Mouse (Mus musculus) thymus, postnatal 36 days (tissue): Measurements from ENCODE around the gene Foxf1.

ENCODE experiments used
- DNase-seq, 2 experiments: peaks; one replicate each; pipeline ENCODE4 v3.0.0; 2022; ENCODE audit warnings: mixed read lengths in 2 of 2

Gene Foxf1

DNA sequence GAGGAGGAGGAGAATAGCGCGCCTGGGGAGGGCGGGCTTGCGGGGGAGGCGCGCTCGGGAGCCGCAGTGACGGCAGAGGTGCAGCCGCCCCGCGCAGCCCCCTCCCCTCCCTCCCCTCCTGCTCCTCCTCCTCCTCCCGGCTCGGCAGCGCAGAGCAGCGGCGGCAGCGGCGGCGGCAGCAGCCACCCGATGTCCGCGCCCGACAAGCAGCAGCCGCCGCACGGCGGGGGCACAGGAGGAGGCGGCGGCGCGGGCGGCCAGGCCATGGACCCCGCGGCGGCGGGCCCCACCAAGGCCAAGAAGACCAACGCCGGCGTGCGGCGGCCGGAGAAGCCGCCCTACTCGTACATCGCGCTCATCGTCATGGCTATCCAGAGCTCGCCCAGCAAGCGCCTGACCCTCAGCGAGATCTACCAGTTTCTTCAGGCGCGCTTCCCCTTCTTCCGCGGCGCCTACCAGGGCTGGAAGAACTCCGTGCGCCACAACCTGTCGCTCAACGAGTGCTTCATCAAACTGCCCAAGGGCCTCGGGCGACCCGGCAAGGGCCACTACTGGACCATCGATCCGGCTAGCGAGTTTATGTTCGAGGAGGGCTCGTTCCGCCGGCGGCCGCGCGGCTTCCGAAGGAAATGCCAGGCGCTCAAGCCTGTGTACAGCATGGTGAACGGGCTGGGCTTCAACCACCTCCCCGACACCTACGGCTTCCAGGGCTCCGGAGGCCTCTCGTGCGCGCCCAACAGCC is at the start of gene Foxf1:
Gene Foxf1 (plus strand): TSS at position 177 of the 742 bp plus-strand sequence.
- DNase-seq, result no peak

DNA sequence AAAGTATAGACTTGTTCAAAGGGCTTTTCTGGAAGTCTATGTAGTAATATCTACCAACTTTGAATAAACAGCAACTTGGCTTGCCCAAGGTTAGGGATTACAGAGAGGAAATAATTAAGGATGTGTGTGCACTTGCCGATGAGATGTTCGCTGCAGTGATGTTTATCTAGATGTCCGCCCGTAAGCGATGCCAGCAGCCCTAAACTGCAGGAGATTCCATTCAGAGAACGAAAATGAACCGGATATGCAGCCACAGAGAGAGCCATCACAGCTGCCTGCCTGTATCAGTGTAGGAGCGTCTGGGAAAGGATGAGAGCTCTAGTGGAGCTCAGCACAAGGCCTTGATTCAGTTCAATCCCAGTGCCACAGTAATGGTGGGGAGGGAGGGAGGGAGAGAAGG is 48.6 kb upstream of the Foxf1 start:
- DNase-seq, result no peak

DNA sequence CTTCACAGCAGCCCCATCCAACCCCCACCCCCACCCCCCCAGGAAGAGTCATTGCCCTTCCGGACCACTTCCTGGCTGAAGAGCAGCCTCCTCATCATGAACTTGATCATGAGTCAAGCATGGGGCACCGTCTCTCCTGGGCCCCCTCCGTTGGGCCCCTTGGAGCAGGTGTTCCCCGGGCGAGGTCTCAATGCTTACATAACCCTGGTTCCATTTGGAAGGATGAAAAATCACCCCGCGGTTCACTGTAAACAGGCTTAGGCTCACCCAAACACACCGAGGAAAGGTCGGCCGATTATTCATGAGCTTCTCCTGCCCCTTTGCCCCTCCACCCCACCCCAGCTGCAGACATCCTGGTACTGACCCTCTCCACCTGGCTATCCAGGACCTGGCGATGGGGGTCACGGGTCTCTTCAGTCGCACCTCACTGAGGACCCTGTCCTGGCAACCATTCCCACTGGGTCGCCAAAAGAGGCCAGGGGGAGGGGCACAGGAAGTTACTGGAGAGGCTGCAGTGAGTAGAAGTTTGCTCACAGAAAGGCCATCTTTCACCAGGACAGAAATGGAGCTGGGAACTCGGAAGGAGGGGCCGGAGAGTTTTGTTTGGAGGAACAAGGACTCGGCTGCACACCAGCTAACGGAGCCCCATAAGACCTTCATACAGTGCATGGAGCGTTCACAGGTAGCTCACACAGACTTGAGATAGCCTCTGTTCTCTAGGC is 40.3 kb upstream of the Foxf1 start:
- no peak for DNase-seq

DNA sequence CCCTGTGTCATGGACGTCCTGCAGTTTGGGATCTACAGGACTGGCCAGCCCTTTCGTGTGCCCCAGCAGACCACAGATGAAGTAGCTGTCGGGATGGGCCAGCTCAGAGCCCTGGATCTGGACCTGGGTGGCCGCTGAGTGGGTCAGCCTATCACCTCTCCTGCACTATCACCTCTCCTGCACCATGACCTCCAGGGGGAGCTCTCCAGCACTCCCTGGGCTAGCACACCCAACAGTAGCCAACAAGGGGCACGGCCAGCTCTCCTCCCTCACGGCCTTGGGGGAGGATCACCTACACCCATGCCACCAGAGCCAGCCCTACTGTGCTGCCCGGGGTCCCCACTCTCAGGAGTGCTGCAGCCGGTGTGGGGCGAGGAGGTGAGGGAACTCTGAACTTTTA is 36.7 kb upstream of the Foxf1 start:
- DNase-seq, result peak; percentile 35 to 44

DNA sequence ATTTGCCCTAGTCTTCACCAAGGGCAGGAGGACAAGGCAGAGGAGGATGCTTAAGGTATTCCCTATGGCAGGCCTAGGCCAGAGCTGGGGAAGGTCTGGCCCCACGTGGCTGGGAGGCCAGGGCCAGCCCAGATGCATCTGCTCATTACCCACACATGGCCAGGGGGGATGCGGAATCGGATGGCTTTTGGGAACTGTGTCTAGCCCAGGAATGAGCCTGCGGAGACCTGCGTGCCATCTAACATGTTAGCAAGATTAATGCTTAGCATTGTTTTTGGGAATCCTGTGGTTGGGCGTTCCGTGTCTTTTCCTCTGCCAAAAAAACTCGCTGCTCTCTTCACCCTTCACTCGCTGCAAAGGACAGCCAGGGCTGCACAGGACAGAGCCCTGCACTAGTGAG is 26.1 kb upstream of the Foxf1 start:
- no peak for DNase-seq

DNA sequence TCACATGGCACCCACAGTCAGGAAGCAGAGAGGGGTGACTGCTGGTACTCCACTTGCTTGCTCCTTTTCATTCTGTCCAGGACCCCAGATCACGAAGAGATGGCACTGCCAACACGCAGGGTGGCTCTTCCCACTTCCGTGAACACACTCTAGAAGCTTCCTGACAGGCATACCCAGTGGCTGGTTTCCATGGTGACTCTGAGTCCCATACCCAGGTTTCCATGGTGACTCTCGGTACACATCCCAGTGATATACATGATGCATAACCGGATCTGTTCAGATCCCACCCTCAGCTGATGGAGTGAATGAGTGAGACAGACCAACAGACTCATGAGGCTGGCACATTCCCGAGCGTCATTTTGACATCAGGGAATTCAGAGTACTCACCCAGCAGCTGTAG is 25.1 kb upstream of the Foxf1 start:
- no peak for DNase-seq

DNA sequence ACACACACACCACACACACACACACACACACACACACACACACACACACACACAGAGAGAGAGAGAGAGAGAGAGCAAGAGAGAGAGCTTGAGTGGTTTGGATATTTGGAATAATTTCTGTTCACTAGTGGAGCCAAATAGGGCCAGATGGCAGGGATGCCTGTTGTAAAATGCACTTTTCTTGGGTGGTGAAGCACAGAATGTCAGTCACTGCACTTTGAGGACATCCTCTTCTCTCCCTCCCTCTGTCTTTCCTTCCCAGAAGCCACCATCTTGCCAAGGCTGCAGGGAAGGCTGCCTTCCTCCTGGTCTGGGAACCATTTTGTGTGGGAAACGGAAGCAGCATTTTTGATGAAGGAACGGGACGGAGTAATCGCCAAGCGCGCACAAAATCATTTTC is 21.7 kb upstream of the Foxf1 start:
- no peak for DNase-seq

DNA sequence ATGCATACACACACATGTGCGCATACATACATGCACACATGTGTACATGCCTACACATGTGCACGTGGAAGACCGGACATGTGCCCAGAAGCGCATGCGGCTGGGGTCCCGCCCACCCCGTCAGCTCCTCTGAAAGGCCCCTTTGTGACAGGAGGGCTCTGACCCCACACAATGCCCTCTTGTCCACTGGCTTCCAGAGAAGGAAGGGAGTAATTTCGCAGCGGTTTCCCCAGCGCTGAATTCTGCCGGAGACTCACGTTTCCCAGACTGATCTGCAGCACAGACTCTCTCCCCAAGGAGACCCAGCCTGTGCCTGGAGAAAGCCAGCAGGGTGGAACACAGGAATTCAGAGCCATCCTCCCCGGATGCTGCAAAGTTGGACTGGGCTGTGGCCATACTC is 20.5 kb upstream of the Foxf1 start:
- DNase-seq, result no peak

DNA sequence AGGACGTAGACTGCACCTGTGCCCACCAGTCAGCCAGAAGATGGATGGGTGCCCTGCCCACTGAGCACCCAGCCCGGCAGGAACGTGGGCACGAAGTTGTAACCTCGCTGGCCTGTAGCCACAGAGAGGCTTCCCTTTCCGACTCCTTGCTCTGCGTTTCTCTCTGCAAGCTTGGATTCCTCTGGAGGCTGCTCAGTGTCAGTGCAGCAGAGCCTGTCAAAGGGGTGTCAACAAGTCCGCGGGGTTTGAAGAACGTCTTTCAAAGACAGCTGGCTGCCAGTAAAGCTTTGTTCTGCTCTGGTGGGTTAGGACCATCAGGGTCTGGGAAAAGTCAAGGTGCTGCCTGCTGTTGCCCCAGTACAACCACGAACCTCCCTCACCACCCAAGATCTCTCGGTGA is 12.7 kb upstream of the Foxf1 start:
- DNase-seq, result no peak

DNA sequence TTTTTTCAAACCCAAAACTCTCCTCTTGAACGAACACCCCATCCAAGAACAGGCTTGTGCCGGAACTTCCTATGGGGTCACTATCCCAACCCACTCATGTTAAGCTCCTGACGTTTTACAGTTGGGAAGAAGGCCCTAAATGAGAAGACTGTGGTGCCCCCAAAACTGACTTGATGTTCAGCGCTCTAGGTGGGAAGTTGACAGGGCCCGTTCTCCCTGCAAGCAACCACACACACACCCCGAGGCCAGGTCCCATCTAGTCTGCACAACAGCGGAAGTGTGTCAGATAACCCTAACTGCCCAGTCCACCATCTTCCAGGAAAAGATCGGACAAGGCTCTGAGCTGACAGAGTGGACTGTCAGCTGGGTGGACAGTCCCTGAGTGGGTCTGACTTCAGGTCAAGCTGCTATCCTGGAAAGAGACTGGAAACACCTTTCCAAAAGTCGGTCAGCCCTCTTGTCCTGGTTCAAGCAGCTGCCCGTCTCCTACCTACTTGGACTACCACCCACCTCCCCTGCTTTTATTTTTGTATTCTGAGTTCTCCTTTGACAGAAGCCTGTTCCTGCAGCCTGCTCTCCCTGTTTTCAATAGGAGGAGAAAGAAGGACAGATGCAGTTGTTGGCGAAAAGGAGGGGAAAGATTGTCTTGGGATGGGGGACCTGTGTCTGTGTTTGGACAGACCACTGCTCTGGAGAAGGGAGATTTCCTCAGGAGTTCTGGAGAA is 11.6 kb upstream of the Foxf1 start:
- no peak for DNase-seq

DNA sequence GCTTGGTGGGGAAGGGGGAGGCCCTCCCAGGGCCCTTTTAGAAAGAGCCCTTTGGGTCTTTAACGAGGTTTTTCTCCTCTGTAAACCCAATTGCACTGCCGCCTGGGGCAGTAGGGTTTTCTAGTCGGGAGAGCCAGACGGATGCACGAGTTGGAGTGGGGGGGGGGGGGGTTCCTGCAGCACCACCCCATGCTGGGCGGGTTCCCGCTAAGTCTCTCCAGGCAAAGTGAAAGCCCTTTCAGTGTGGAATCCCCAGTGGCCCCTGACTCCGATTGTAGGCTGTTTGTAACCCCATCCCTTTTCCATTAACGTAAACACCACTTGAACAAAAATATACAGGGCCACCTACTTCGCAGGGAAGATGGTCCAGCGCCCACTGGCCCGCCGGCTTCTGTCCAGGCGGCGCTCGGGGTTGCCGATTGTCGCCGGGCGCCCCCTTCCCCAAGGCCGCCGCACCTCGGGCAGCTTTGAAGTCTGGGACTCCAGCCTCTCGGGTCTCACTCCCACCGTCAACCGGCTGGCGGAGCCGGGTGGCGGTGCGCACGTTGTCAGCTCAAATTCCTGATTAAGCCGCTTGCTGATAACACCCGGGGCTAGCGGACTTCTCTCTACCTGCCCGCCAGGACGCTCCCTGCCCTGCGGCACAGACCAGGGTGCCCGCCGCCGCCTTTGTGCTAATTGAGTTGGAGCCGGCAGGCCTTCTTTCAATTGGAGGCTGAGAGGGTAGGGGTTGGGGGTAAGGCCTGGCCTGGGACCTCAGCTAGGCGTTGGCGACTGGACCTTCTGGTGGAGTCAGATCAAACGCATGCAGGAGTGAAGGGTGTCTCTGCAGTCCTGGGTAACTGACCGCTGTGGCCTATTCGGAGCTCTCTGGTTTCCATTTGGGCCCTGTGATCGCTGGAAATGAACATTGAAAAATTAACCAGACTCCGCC is 10.7 kb upstream of the Foxf1 start:
- DNase-seq, result no peak

DNA sequence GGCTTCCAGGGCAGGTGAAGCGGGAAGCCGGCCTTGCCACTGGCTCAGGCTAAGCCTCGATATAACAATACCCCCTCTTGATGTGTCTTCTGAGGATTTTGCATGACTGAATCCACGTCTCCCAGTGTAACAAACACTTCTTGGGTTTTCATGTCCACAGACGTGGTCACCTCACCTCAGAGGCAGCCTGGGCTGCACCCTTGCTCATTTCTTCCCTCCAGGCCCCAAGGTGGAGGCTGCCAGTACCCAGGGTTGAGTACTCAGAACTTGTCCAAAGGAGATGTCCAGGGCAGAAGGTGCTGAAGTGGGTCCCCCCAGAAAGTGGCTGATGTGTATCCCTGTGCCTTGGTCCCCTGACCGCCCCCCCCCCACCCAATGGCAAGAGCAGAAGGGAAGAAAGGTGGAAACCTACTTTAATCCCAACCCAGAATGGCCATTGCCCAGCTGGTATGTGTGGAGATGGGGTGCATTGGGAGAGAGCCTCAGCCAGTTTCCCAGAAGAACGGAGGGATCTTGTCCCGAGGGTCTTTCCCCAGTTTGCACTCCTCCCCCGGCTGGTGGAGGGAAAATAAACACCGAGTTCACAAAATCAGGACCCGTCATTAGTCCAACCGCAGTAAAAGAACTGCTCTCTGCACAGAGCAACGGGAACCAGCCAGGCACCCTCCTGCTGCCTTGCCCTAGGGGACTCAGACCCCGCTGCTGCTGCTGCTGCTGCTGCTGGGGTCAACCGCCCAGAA is 9.9 kb upstream of the Foxf1 start:
- no peak for DNase-seq

DNA sequence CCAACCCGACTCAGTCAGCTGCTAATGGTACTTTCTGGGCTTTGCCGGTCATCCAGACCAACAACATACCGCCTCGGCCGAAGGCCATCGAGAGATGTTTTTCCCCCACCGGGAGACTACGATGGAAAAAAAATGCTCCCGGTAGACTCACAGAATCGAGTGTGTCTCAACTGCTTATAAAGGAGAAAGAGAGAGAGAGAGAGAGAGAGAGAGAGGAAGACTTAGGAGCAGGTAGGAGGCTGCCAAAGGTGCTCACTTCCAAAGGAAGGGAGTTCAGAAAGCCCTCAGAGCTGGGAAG is 9.4 kb upstream of the Foxf1 start:
- DNase-seq, result no peak

DNA sequence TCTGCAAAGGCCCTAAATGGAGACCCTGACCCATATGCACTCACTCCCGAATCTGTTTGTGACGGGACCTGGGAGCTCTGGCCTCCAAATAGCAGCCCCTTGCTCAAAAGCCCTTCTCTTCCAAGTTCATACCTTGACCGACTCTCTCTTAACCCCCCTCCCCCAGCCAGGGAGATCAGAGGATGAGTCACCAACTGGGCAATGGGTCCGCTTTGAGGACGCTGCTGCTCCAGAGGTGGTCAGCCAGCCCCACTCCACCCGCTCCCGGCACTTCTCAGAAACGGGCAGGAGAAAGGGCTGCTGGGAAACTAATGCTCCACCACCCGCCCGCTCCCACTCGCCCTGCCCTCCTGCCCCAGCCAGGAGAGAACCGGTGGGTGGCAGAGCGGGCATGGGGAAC is 8.2 kb upstream of the Foxf1 start:
- DNase-seq, result no peak

DNA sequence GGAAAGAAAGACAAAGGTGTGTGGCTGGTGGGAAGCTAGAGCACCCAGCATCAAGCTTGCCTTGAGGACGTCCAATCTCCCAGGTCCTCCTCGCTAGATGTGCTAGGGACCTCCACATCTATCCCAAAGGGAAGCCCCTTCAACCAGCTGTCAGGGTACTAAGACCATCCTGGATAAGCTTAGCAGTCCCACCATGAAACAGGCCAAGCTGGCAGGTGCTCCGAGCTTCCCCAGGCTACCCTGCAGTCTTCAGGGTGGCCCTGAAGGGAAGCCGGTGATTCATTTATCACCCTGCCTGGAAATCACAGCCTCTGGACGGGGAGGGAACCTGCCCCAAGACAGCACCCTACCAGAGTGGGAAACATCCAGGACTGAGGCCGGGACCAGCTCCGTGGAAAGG is 7.6 kb upstream of the Foxf1 start:
- no peak for DNase-seq

DNA sequence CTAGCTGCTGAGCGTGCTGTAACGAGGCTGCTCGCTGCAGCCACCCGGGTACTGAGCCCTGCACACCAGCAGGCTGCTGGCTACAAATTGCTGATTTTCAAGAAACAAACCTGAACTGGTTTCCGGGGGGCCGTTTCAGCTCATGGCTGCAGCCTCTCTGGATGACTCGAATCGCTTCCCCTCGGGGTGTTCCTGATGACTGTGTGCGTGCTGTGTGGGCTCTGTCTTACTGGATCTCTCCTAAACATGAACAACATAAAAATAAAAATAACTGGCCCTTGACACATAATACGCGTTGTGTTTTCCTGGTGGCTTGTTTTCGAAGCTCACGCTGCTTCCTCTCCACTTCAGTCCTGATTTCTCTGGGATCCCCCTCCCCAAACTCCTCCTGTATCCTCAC is 5.5 kb upstream of the Foxf1 start:
- no peak for DNase-seq

DNA sequence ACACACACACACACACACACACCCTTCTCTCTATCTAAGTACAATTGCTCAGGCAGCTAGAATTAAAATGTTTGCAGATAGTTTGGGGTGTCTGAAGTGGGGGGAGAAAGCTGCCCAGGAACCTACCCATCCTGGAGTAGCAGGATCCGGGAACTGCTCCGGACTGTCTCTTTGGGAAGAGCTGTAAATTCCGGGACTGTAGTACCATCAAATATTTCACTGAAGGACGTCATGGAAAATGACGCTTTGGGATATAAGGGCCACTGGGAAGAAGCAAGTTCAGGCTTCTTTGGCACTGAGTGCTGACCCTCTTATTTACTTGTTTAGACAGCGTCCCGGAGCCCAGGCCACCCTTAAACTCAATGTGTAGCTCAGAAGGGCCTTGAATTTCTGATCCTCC is 5.0 kb upstream of the Foxf1 start:
- no peak for DNase-seq

DNA sequence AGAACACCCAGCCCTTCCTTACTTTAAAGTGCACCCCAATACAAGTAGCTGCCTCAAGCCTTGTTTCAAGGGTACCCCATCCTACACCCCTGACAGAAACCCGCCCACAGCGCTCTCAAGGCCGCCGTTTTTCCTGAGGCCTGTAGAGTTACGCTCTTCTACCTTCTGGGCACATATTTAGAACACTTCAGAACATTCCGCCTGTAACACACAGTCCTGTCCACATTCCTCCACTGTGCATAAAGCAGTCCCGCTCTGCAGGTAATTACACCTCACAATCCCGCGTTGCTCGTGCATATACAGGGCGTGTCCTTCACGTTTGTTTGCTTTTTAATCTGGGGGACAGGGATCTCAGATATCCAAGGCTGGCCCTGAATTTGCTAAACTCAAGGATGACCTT is 4.2 kb upstream of the Foxf1 start:
- DNase-seq, result no peak

DNA sequence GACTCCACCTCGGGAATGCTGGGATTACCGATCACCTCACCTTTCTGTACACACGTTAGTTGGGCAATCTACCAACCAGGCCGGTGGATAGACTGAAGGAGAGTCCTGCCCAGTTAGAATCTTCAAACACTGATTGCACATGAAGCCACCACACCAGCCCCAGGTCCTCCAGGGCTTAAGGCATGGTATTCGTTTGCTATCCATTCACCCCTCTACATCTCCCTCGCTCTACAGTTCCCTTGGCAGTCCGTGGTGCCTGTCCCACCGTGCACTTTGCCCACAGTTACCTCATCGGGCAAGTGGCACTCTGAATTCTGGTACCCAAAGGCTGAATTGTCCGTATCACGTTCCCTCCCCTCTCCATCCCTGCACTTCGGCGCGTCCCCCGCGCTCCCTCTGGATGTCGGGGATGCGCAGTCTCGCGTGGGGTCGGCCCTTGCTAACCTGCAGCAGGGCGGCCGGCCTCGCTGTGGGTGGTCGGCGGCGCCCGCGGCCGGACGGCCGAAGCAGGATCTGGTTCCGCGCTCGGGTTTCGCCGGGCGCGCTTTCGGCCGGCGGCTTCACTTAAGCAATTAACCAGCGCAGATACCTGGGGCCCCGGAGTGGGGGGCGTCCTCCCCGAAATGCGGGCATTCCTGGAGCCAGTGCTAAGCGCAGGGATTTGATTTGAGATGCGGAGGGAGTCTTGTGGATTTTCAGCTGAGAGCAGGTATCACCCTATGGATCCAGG is 3.7 kb upstream of the Foxf1 start:
- DNase-seq, result no peak

DNA sequence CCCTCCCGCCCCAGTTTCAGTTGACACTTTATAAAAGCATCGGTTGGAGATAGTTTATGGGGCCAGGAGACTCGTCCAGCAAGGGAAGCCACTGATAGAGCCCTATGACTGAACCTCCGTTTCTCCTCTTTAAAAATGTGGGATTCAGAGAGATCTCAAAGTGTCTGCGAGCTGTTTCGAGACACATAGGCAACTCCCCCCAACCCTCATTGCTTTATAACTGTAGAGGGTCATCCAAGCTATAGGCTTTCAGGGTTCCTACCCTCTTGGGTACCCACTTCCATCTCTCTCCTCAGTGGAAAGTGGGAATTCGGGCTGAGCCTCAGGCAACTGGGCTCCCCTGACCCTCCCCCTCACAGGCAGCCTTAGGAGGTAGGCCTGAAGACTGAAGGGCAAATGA is 2.8 kb upstream of the Foxf1 start:
- DNase-seq, result no peak

DNA sequence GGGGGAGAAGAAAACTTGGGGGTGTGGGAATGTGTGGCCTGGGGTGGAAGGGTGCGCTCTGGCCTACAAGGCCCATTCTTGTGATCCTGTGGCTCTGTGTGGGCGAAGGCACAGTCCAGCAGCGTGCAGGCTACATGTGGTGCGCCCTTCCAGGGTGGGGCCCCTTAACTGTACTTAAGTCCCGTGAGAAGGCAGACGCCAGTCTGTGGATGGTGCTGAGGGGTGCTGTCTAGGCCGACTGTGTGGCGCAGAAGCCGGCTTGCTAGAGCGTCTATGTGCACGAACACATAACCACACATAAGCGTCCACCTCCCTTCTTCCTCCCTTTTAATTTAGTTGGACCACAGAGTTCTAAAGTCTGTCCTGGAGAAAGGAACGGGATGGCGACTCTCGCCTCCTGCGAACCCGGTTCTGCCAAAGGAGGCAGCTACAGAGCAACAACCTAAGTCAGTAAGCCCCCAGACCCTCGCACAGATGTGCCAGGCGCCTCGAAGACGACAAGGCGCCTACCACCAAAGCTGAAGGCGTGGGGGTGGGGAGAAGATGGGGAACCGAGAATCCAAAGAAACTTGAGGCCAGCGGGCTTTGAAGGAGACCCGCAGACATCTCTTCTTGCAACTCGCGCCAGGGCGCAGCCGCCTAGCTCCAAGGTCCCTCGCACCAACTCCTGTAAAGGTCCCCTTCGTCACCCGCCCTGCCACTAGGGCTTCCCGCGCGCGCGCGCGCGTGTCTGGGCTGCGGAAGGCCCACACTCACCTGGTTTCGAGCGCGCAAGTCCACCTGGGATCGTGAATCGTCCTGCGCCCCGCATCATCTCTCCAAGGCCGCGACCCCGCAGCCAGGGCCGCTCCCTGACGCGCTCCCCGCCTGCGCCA is 1.7 kb upstream of the Foxf1 start:
- no peak for DNase-seq
